Mouse (Mus musculus) c-Kit-positive CD71-negative TER-119-negative erythroid progenitor cells, embryonic 14.5 days (primary cell): ENCODE data around the gene Tuba3a.

Source experiments
- DNase-seq: peaks from one replicate; pipeline ENCODE4 v3.0.0-alpha.2; 2013; ENCODE audit warnings: low read depth

Tuba3a gene

DNA sequence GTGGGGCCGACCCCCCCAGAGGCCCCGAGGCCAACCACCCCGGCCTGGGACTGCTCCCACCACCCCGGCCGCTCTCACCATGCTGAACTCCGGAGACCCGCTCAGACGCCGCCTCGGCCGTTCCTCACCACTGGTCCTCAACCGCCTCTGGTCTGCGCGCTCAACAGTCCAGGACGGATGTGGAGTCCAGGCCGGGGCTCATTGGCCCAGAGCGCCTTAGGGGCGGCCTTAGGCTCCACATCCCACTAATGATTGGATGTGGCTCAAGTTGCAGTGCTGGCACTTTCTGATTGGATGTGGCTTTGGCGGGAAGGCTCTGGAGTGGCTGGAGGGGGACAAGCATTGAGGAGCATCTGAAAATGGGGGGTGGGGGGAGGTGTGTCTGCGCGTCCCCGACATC is at the start of gene Tuba3a:
Gene Tuba3a, minus strand, starts transcription at position 153 of the 400 bp plus-strand sequence.
- no peak for DNase-seq

DNA sequence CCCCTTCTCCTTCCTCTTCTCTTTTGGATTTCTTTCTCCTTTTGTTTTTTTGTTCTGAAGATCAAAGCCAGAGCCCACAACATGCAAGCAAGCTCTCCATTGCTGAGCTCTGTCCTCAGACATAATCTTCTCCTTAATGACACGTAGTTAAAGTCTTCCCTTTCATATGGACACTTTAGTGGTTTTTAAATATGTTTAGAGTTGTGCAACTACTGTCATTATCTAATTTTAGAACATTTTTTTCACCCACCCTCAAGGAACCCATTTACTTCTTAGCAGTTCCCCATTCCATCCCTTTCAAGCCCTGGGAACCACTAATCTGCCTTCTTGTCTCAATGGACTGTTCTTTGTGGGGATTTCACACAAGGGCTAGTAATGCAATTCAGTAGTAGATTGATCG is 48.5 kb upstream of the Tuba3a start:
- no peak for DNase-seq

DNA sequence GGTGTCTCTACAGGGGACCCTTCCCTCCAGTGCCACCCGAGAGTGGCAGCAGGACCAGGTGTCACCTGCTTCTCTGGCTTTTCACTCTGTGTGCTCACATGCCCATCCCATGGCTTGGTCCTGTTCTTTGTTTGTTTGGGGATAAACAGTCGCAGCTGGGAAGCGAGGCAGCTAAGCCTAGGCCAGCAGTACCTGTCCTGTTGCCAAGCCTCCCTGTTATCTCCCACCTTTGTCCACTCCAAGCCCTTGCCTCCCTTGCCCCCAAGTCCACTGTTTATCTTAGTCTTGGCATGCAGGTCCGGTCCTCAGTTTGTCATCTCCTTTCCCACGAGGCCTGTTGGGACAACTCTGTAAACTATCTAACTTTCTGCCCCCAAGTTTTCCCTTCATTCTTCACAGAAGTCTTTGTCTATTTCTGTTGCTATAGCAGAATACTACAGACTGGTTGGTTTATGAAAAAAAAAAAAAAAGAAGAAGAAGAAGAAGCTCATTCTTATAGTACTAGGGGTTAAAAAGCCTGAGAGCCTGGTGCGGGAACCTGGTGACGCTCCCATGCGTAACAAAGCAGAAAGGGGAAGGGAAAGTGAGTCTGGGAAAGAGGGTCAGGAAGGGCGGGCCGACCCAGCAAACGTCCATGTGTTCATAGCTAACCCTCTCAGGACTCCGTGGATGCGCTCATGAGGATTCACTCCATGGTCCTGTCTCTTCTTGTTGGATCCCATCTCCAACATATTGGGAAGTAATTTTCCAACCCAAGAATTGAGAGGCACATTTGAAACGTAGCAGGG is 47.5 kb upstream of the Tuba3a start:
- DNase-seq, result no peak

DNA sequence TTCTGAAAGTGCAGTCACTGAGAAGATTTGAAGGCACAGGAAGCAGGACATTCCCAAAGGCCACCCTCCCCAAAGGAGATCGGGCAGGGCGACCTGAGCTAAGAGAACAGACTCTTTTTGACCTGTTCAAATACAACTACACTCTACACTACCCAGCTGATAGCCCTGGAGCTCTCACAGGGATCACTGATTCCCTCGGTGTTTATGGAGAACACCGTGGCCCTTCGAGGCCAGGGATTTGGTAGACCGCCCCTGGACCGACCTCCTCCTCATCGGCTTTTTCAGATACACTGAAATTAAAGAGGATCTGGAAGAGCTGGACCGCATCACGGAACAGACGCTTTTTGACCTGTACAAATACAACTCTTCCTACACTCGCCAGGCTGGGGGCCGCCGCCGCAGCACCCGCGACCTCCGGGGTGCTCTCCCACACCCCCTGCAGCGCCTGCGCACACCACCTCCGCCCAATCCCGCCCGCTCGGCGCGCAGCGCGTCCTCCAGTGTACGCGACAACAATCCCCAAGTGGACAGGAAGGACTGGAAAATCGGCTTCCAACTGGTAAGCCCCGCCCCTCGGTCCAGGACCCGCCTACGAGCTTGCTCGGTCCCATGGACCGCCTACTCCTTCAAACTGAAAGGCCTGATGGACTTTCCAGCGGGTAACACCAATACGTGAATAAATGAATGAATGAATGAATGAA is 44.9 kb upstream of the Tuba3a start:
- no peak for DNase-seq

DNA sequence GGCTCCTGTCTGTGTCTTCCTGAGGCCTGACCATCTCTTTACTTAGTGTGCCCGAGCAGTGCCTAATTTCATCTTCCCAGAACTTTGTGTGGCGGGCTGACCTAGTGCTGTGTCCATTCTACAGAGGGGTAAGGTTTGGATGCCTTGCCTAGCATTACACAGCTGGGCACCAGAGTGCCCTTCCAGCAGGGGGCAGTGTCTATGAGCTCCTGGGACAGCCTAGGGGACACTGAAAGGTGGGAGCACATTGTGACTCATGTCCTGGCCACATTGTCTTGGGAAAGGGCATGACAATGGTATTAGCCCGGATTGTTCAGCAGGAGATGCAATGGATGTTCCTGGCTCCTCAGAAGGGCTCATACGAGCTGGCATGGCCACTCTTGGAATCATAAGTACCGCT is 42.4 kb upstream of the Tuba3a start:
- no peak for DNase-seq

DNA sequence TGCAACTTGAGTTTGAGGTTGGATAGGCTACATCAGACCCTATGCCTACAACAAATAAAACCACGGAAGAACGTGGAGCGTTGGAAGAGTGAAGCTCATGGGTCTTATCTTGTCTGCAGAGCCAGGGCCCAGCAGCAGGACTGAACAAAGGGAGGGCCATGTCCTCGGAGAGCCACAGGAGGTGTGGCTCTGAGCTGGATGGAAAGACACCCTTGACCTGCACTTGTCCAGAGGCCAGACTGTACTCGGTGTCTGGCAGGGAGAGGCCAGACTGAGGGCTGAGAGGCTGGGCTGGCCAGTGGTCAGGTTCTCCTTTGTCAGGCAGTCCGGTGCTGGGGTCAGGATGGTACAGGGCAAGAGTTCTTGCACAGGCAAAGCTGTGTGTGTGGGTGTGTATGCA is 39.5 kb upstream of the Tuba3a start:
- no peak for DNase-seq

DNA sequence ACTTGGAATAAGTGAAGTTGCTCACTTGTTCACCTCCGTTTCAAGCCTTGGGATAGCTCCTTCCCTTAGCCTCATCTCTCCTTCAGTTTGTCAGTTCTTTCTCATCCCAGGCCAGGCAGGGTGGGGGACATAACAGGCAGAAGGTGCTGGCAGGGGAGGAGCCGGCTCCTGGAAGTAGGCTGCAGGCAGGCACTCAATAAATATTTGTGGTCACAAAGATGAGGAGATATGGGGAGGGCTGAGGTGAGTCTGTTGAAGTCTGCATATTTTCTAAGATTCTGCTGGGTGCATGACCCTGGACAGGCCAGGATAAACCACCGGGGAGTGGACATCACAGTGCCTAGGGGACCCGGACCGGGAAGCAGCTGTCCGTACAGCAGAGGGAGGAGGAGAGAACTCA is 37.7 kb upstream of the Tuba3a start:
- no peak for DNase-seq

DNA sequence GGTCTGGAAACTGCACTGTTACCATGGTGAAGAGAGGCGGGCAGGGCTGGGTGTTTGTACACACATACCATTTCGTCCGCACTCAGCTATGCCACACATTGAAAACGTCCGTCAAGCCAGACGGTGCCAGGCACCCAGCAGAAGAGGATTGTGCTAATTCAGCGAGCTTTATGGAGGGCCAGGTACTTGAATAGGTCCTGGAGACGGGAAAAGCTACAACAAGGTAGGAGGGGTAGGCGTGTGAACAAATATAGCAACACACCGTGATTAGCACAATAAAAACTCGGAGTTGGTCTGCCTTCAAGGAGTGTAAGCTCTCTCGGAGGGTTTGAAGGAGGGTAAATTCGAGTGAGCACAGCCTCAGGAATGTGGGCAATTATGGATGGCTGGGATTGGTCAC is 37.0 kb upstream of the Tuba3a start:
- no peak for DNase-seq

DNA sequence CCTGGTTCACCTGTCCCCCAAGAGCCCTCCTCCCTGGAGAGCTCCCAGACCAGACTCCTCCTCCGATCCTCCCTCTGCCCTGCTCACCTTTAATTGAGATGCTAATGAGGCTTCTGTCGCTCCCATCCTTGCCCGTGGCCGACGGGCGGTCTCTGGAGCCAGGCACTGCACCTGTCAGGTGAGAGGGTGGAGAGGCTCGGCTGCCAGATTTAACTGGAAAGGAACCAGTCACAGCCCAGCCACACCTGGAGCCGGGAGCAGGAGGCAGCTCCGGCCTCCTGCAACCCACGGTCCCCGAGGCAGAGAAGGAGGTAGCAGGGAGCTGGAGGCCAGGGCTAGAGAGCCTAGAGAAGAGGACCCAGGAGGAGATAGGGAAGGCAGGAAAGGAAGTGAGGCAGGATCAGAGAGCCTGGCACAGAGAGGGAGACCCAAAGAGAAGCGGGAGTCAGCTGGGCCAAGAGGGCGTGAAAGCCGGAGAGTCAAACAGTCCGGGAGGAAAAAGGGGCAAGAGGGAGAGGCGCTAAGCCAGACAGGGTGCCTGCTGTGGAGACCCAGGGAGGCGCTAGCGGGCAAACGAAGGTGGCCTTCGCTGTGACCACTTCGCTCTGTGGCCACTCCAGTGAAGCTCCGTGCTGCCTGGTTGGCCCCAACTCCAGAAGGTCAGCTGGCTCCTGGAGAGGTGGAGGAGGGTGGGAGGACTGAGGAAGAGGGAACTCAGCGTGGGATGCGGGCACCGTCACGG is 35.4 kb upstream of the Tuba3a start:
- DNase-seq, result no peak

DNA sequence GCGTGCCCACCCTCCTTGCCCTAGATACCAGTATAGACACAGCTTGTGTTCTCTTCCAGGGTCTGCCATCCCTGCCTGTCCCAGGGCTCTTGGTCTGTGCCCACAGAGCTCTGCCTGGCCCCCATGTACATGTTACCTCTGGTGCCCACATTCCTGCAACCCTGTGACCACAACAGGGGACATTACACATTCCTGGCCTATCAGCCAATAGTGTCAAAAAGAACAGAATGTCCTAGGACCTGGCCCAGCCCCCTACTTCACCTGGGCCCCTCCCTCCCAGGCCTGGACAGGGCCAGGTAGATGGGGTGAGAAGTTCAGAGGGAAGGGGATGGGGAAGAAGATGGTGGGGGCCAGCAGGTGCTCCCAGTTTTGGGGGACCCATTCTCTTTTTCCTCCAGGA is 34.5 kb upstream of the Tuba3a start, which contains the start of gene Scnn1a:
Gene Scnn1a, plus strand, starts transcription at position 337 of the 400 bp plus-strand sequence.
- no peak for DNase-seq

DNA sequence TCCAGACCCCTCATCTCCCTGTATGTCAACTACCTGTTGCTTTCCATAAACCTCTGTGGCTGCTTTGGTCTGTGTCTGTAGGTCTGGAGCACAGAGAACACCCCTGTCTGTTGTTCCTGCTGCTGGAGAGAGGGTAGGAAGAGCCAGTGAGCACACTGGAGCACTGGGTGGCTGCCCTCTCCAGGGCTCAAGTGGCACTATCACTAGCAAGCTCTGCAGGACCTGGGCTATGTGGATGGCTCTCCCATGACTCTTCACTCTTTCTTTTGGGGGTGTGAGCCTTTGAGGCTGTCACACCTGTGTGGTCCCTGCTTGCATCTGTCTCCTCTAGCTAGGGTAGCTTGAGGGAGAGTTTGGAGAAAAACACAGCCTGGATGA is 34.1 kb upstream of the Tuba3a start:
- no peak for DNase-seq

DNA sequence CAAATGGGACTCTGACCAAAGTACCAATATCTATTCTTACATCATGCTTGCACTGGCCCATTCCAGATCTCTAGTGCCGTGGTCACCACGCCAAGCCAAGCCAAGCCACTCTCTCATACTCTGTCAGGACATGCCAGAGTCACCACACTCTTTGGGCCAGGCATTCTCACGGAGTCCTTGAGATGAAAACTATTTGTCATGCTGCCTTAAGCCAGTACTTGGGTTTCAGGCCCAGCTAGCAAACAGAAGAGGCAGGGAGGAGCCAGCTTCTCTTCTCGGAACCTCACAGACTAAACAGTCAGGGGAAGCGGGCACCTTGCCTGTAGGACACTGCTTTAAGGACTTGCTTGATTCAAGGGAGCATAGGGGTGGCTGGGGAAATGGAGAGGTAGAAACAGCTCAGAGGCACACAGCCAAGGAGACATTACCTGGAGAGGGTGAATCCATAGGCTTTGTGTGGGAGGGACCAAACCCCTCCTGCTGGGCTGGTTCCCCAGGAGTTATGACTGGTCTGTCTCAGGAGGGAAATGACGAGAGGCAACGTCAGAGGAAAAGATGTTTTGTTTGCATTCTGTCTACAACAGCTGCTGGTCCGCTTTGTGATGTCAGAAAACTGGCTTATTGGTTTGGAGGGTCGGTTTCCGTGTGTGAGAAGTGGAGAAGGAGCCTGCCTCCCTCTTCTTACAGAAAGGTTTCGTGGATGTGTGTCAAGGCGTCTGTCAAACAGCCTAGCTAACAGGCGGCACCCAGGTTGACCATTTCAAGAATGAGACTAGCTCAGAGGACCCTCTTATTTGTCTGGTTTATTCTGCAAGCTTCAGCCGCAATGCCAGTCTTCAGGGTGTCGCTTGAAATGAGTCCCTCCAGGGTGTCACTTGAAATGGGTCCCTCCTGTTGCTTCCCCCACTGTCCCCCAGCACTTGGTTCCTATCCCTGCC is 33.4 kb upstream of the Tuba3a start:
- no peak for DNase-seq

DNA sequence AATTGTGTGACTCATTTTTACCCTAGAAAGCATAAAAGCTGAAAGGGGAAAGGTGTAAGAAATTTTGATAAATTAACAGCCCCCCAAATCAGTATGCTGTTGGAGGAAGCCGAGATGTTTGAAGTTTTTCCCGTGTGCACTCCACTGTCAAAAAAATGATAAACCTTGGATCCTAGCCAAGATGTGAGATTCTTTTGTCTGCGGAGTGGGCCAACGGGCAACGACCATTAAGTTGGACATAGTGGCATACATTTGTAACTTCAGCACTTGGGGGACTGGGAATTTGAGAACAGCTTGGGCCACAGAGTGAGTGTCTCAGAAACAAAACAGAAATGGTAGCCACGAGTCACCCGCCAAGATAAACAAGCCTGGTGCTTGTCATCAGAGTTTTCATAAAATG is 31.2 kb upstream of the Tuba3a start:
- no peak for DNase-seq

DNA sequence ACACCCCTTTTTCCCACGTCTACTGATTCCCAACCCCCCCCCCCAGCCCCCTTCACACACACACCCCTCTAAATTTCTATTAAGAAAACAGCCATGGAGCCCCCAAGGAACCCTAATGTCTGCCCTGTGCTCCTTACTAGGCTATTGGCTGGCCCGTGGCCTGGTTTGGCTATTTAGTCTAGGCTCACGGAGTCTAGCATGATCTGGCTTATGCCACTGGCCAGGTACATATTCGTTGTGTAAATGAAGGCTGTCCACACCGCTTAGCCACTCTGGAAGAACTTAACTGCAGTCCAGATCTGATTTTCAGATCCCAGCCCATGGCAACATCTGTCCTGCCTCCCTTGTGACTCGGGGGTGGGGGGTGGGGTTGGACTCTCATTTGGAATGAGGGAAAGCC is 28.9 kb upstream of the Tuba3a start:
- no peak for DNase-seq

DNA sequence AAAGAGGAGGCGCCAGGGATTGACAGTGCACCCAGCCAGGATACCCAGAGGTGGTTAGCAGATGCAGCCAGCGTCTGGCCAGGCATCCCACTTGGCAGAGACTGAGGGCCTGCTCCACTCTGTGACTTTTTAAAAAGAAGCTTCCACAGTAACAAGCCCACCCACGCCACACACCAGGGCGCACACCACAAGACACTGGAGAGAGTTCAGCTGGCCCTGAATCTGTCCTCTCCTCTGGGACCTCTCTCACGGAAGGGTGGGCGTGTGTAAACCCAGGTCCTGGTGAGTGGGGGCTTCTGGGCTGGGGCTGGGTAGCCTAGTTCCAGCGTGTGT is 28.4 kb upstream of the Tuba3a start:
- no peak for DNase-seq

DNA sequence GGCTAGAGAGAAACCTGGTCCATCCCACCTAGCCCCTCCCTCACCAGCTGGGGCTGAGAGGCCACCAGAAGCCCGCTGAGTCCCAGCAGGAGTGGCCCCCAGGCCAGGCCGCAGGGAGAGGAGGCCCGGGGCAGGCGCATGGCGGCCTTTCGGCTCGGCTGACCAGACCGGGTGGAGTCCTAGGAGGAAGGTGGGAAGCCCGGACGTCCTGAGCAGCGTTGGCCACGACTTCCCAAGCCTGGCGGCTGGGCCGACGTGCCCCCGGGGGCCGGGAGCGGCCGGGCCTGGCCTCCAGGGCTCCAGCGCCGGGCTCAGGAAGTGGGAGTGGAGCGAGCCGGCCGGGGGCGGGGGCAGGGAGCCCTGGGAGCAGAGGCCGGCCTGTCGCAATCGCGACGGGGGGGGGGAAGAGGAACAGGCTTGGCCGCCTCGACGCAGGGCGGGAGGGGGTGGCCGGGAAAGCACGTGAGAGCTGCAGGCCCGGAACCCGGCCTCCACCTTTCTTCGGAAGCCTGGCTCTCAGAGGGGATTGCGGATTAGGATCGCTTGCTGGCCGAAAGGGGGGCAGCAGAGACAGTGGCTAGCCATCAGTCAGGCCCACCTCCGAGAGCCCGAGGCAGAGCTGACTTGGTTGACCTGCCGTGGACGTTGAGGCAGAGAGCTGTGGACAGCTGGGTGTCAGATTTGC is 27.8 kb upstream of the Tuba3a start, which contains the start of gene Ltbr:
Gene Ltbr, minus strand, starts transcription at position 340 of the 685 bp plus-strand sequence.
- peak; percentile 51 for DNase-seq

DNA sequence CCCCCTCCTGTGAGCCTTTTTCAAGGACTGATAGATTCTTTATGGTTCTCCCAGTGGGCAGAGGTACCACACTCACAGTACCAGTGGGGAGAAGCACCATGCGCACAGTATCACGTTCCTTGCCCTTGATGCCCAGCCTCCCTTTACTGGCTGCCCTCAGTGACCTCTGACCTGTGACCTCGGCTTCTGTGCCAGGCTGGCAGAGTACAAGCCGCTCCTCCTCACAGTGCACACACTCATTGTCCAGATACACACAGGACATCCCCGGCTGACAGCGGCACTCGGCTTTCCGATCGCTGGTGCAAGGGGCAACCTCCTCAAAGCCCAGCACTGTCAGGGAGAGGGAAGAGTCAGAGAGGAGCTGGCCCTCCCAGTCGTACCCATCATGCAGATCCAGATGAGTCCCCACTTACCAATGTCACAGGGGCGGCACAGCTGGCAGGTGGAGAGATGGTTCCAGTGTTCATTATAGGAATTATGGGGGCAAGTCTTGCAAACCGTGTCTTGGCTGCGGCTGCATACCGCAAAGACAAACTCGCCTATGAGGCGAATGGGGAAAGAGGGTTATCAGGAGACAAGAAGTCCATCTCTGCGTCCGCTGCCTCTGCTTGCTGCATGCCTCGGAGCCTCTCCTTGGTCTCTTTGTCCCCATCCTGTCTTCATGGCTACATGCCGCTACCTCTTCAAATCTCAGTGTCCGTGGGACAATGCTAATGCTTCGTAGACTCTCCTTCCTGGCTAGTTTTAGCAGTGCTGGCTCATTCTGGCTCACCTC is 26.9 kb upstream of the Tuba3a start:
- DNase-seq, result no peak

DNA sequence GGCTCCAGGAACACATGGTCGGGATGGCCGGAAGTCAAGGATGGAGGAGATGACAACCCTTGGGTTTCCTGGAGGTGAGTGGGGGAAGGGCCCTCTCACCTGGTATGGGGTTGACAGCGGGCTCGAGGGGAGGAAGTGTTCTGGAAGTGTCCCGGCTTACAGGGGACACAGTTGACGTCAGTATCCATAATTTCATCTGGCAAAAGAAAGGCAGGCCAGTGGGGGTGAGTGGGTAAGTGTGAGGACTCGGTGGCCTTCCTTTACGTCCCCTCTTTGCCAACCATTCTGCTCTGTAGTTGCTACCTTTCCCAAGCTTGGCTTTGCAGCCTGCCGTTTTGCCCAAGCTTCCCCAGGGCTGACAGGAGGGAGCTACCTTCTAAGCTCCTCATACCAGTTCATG is 26.3 kb upstream of the Tuba3a start:
- no peak for DNase-seq

DNA sequence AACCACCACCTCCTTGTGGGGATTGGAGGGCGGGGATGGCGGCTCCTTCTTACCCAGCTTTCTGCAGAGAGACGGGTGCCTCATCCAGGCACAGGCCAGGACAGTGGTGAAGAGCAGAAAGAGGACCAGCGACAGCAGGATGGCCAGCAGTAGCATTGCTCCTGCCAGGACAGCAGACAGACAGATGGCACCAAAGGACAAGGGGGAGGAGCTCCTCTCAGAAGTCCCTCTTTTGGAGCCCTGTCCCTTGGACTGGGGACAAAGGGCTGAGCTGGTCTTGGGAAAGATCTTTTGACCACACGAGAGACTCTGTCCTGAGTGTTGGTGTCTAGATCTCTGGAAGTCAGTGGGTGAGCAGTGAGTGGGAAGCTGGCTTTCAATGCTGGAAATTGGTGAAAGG is 23.6 kb upstream of the Tuba3a start:
- DNase-seq, result no peak

DNA sequence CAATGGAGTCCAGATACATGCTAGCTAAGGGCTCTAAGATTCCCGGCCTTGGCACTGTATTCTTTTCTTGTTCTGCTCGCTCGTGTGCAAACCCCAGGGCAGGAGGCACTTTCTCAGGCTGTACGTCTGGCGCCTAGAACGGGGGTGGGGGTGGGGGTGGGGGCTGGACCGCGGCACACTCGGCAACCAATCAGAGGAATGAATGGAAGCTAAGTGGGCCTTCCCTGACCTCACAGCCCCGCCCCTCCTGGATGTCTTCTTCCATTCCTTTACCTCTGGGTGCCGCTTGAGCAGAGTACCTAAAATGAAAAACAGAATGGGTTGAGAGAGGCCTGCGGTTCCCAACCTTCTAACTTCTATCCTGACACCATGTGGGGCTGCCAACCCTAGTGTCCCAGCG is 23.1 kb upstream of the Tuba3a start:
- no peak for DNase-seq

DNA sequence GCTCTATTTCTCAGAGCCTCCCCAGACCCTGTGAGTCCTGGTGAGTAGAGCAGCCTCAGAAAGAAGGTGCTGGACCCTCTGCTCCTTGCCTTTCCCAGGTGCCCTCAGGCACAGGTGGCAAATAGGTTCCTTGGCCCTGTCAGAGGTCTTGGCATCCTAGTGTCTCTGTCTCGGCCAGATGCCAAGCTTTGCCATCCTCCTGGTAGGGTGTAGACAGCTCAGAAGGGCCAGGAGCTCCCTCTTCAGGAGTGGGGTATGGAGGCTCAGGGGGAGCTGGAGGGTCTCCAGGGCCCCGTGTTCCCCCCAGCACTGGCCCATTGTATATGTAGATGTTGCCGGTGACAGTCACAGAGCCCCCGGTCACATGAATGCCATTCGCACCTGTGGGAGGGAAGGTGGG is 21.2 kb upstream of the Tuba3a start:
- no peak for DNase-seq
